Mouse (Mus musculus): ENCODE measurements at regions not wholly inside any gene's neighbourhood (a gene's known extent, or its start where the extent isn't known, plus 50 kb on each side); places are given as distances from the start of the nearest gene placed in this dataset.

- no peak for DNase-seq
These were observed 759.8 kb upstream of the Car8 start for GRCm38 (mm10) chr4:8998606-8999005.

- no peak for DNase-seq
These were observed 753.3 kb upstream of the Car8 start for GRCm38 (mm10) chr4:8992171-8992570.

GRCm38 (mm10) chr4:8990551-8990950 is 751.7 kb upstream of the Car8 start:
- no peak for DNase-seq

GRCm38 (mm10) chr4:8989614-8990013 is 750.8 kb upstream of the Car8 start:
- no peak for DNase-seq

GRCm38 (mm10) chr4:8989110-8989509 is 750.3 kb upstream of the Car8 start:
- DNase-seq: no peak

- no peak for DNase-seq
These were observed 749.5 kb upstream of the Car8 start for GRCm38 (mm10) chr4:8988345-8988733.

- no peak for DNase-seq
These were observed 748.9 kb upstream of the Car8 start for GRCm38 (mm10) chr4:8987544-8988344.

GRCm38 (mm10) chr4:8986394-8987091 is 747.7 kb upstream of the Car8 start:
- DNase-seq: no peak

- no peak for DNase-seq
These were observed 745.3 kb upstream of the Car8 start for GRCm38 (mm10) chr4:8984059-8984606.

GRCm38 (mm10) chr4:8978949-8979348 is 740.1 kb upstream of the Car8 start:
- DNase-seq: no peak

- DNase-seq: no peak
These were observed 731.2 kb upstream of the Car8 start for GRCm38 (mm10) chr4:8969951-8970455.

GRCm38 (mm10) chr4:8968741-8969140 is 729.9 kb upstream of the Car8 start:
- DNase-seq: no peak

- DNase-seq: no peak
These were observed 729.1 kb upstream of the Car8 start for GRCm38 (mm10) chr4:8967986-8968385.

GRCm38 (mm10) chr4:8965563-8965962 is 726.7 kb upstream of the Car8 start:
- DNase-seq: no peak

- no peak for DNase-seq
These were observed 724.2 kb upstream of the Car8 start for GRCm38 (mm10) chr4:8962959-8963572.

- no peak for DNase-seq
These were observed 723.0 kb upstream of the Car8 start for GRCm38 (mm10) chr4:8961851-8962250.

GRCm38 (mm10) chr4:8957771-8958170 is 718.9 kb upstream of the Car8 start:
- no peak for DNase-seq

- no peak for DNase-seq
These were observed 718.1 kb upstream of the Car8 start for GRCm38 (mm10) chr4:8957023-8957343.

- no peak for DNase-seq
These were observed 717.6 kb upstream of the Car8 start for GRCm38 (mm10) chr4:8956312-8957022.

GRCm38 (mm10) chr4:8955306-8955705 is 716.5 kb upstream of the Car8 start:
- DNase-seq: no peak

GRCm38 (mm10) chr4:8954356-8954914 is 715.6 kb upstream of the Car8 start:
- no peak for DNase-seq

GRCm38 (mm10) chr4:8953181-8953580 is 714.3 kb upstream of the Car8 start:
- no peak for DNase-seq

GRCm38 (mm10) chr4:8949951-8950350 is 711.1 kb upstream of the Car8 start:
- DNase-seq: no peak

All from thymus, postnatal 14 days (tissue).